Mouse (Mus musculus): Measurements from ENCODE around the gene Prkrip1.

Prkrip1 gene

GRCm38 (mm10) chr5:136198474-136199391 is at the start of gene Prkrip1:
TSS of gene Prkrip1 (minus strand) at chr5:136198963.
- peak; percentile 95 for DNase-seq (ENCODE audit: low read depth, low spot score)

- no peak for DNase-seq (ENCODE audit: low read depth, low spot score)
Measured at GRCm38 (mm10) chr5:136248441-136248840, 49.7 kb upstream of the Prkrip1 start.

DNA sequence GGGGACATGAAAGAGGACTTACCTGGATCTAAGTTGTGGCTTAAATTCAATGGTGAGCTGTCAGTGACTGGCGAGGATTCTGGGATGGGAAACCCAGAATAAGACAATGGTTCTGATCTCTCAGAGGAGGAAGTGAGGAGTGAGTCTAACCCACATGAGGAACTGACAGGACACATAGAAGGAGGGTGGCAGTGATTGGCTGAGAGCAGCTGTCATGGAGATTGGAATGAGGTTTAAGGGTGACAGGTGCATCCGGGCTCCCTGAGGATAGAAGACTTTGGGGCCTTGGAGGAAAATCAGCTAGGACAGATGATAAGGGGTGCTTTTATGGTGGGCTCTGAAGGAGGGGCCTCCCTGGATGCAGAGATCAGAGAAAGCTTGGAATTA is 47.7 kb upstream of the Prkrip1 start, which contains the start of gene Sh2b2:
TSS of gene Sh2b2 (minus strand) at position 105 of the 387 bp plus-strand sequence.
- no peak for DNase-seq (ENCODE audit: low read depth, low spot score)

DNA sequence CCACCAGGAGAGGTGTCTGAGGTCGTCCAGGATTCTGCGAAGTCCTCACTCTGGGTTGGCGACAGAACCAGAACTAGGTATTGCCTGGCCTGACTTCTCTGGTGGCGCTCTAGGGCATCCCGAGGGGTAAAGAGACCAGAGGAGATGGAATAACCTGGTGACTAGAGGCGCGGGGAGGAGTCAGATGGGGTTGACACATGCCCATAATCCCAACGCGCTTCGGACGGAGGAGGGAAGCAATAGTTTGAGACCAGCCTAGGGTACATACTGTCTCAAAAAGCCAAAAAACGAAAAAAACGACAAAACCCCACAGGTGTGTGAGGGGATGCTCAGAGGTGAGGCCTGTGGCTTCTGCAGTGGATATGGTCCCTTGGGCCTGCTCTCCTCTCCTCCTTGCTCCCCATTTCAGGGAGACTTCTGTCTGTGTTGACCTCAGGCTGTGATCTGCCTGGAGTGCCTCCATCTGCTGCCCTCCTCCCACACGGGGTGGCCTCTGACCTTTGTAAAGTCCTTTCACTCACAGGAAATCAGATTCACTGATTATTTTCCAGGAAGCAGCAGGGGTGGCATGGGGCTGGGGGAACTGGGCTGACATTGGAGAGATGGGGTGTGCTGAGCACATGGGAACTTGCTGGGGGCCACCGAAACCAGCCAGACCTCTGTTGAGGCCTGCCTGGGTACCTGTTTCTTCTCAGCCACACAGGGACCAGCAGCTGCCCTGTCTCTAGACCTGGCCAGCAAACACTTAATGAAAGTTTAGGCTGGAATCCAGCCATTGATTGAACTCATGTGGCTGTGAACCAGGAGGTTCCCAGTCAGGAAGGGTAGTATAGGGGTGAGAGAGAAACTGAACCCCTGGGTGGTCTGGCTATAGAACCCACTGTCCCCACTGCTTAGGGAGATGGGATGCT is 47.0 kb upstream of the Prkrip1 start:
- no peak for DNase-seq (ENCODE audit: low read depth, low spot score)

GRCm38 (mm10) chr5:136244762-136245540 is 46.2 kb upstream of the Prkrip1 start:
- DNase-seq (ENCODE audit: low read depth, low spot score) = no peak

DNA sequence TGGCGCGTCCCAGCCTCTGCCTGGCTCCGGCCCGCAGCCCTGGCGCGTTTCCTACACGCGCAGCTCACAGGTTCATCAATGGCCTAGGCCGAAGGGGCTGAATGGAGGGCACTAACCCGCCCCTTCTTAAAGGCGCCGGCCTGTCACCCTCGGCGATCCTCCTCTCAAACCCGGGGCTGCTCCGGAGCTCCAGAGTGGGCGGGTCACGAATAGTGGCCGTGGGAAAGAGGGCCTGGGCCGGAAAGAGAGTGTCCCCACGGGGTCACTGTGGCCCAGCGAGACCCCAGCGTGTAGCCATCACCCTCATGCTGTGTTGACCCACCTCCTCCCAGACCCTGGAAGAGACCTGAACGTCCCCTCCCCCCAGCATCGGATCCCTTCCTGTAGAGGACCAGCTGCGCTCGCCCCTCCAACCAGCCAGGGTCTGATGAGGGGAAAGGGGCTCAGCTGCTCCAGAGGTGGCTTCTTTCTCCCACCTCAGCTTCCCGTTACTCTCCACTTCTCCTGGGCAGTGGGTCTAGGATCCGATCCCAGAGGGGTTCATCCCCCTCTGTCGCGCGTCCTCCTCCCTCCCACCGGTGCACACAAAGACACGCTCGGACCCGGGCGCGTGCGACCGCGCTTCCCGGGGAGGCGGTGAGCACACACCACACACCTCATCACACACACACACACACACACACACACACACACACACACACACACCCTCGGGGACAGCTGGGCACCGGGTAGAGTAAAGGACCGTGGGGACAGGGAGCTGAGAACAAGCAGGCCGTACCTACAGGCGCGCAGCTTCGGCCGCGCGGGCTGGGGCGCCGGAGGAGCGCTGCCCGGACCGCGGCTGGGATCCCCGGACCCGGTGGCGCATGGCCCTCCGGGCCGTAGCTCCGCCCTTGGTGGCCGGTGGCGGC is 45.3 kb upstream of the Prkrip1 start:
- no peak for DNase-seq (ENCODE audit: low read depth, low spot score)

DNA sequence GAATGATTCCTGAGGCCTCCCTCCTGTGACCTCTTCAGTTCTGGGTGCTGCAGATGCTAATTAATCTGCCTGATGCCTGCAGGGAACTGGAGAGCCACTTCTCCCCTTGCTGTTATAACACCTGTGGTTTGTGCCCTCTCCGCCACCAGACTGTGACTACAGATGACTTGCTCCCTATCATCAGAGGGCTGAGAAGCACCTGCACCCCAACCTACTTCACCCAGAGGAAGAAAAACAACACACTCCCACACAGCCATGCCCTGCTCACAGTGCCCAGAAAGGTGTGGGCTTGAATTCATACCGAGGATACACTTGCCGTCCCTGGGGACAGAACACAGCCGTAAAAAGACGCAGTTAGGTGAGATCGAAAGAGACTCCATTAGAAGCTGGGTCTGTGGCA is 42.4 kb upstream of the Prkrip1 start:
- no peak for DNase-seq (ENCODE audit: low read depth, low spot score)

DNA sequence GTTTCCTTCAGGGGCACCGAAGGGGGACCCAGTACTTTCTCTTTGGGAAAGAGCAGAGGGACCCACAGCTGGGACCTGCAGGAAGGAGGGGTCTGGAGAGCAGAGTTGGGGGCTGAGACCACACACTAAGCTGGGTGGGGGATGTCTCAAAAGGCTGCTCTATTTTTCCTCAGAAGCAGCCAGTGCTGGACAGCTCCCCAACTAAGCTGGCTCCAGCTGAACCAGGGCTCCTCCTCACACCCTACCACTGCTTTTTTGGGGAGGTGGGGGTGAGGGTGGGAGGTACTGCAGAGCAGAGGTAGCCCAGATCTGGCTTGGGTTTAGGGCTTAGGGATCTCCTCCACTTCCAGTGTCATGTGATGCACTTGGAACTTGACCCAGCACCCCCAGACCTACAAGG is 41.6 kb upstream of the Prkrip1 start:
- no peak for DNase-seq (ENCODE audit: low read depth, low spot score)

- no peak for DNase-seq (ENCODE audit: low read depth, low spot score)
Measured at GRCm38 (mm10) chr5:136237607-136238006, 38.8 kb upstream of the Prkrip1 start.

DNA sequence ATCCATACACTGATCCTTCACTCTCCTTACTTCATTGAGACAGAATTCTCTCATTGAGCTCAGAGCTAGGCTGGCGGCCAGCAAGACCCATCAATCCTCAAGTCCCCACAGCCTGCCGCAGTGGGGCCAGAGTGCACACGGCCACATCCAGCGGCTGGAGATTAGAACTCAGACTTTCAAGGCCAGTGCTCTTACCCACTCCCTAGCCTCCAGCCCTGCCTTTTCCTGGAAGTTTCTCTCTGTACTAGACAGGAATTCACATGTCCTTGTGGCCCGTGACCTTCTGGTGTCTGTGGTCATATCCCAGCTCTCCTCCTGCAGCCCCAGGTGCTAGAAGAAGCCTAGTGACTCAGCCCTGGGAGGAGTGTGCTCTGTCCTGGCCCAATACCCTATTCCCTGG is 37.8 kb upstream of the Prkrip1 start:
- DNase-seq (ENCODE audit: low read depth, low spot score) = no peak

DNA sequence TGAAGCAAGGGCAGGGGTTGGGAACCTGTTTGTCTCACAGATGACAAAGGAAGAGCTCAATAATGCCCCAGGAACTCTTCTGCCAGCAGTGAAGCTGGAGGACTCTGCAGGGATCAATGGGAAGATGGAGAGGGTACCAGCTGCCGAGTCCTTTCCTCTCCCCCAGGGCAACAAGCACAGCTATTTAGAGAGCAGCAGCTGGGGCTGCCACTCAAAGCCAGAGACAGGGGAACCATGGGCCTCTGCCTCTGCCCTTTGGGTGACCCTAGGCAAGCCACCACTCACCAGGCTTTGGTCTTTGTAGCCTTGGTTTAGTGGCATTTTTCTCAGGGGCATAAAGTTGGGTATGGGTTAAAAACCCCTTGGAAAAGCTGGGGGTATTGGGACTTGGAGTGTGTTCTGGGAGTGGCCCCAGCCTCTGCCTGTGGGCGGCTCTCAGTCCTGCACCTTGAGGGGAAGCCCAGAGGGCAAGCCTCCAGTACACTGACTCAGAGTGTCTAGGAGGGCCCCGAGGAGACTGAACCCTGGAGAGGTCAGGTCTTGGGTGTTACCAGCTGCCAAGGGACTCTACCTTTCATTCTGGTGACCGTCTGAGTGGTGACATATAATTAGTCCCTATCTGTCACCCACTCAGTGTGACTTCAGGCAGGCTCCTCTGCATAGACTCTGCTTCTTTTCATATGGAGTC is 31.7 kb upstream of the Prkrip1 start:
- no peak for DNase-seq (ENCODE audit: low read depth, low spot score)

- DNase-seq (ENCODE audit: low read depth, low spot score) = no peak
Measured at GRCm38 (mm10) chr5:136226246-136226876, 27.6 kb upstream of the Prkrip1 start.

- no peak for DNase-seq (ENCODE audit: low read depth, low spot score)
Measured at GRCm38 (mm10) chr5:136218585-136218984, 19.8 kb upstream of the Prkrip1 start.

DNA sequence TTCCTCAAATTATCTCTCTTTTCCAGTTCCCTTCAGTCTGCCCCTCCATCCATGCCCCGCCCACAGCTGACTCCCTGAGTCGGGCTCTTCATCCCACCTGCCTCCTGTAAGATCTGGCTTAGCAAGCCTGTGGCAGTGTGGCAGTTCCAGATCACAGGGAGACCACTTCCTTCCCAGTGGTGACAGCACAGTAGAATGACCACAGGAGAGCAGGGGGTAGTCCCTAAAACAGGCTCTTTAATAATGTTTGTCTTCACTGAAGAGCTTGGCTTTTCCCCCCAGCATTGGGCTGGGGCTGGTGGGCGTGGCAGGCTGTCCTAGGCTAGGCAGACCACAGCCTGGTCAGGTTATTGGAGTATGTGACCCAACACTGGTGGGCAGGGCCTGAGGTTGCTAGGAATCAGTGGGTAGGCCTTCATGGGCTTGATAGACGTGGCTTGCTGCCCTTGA is 19.2 kb upstream of the Prkrip1 start:
- no peak for DNase-seq (ENCODE audit: low read depth, low spot score)

DNA sequence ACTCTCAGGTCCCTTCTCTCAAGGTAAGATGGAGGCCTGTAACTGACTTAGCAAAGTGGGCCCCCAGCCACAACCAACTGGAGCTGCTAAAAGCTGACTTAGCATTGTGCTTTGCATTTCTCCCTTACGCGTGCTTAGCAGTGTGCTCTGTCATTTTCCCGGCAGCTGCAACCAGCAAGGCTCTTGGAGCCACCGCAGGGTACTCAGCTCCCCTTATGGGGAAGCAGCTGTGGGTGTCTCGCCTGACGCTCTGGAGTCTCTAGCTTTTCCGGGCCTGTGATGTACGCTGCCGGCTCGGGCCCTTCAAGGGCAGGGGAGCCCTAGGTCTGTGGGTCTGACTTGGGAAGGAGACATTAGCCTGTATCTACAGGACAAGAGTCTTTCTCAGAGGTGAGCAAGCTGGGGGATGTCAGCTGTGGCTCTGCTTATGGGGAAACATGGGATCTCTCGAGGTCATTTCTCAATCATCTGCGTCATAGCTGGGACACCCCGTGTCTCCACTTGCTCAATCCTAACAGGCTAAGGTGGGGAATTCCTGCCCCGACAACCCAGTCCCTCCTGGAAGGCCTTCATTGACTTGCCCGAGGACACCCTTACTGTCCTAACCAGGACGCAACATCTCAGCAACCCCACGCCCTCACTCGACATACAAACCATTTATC is 18.4 kb upstream of the Prkrip1 start:
- no peak for DNase-seq (ENCODE audit: low read depth, low spot score)

DNA sequence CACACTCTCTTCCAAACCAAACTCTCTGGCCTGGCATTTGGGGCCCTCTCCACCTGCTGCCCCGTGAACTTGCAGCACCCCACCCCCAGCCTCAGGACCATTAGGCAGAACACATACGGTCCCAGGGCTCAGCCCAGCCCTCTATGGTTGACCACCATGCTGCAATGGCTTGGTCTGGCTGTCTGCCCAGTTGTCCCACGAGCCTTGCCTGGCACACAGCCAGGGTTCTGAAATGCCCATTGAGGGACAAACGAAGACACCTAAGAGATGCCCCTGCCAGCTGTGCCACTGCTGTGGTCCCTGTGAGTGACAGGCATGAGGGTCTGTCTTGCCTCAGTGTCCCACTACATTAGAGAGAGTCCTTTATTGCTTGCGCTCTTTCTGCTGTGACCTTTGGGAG is 17.2 kb upstream of the Prkrip1 start:
- no peak for DNase-seq (ENCODE audit: low read depth, low spot score)

DNA sequence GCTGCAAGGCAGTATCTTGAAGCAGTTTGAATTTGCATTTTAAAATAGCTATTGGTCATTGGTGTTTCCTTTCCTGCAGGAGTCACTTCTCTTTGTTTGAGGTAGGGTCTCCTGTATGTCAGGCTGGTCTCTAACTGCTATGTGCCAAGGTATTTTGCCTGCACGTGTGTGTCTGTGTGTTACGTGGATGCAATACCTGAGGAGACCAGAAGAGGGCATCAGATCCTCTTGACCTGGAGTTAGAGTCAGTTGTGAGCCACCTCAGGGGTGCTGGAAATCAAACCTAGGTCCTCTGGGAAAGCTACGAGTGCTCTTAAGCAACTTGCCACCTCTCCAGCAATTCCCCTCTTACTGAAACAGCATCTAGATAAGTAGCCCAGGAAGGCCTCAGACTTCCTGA is 16.4 kb upstream of the Prkrip1 start:
- no peak for DNase-seq (ENCODE audit: low read depth, low spot score)

DNA sequence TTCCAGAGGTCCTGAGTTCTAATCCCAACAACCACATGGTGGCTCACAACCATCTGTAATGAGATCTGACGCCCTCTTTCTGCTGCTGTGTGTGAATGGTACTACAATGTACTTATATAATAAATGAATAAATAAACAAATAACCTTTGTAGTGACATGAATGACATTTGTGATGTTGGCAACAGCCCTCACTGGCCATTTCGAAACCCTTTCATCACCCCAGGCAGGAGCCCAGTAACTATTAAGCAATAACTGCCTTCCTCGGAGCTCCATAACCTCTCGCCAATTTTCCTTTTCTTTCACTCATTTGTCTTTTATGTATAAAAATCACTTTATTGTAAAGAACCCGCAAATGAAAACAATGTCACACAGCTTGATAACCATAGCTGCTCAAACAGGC is 15.0 kb upstream of the Prkrip1 start:
- no peak for DNase-seq (ENCODE audit: low read depth, low spot score)

DNA sequence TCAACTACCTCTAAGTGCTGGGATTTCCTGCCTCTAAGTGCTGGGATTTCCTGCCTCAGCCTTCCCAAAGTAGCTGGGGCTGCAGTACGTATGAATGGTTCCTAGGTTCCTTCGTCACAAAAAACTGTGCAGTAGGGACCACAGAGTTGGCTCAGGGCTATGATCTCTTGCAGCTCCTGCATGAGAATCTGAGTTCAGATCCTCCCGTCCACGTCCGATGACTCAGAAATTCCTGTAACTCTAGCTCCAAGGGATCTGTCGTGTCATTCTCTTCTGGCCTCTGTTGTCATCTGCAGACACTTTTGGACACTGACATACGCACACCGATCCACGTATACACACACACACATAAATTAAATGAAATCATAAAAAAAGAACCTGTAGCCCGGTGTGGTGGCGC is 14.0 kb upstream of the Prkrip1 start:
- DNase-seq (ENCODE audit: low read depth, low spot score) = no peak
